Mouse (Mus musculus) embryo, embryonic 11 days (tissue): ENCODE data around the gene Runx3.
A peak's percentile ranks its signal among the peaks of the same experiment; 100 is the strongest.

Experiments used
- DNase-seq: peaks from one replicate; pipeline ENCODE4 v3.0.0-alpha.2; 2015

Gene Runx3

DNA sequence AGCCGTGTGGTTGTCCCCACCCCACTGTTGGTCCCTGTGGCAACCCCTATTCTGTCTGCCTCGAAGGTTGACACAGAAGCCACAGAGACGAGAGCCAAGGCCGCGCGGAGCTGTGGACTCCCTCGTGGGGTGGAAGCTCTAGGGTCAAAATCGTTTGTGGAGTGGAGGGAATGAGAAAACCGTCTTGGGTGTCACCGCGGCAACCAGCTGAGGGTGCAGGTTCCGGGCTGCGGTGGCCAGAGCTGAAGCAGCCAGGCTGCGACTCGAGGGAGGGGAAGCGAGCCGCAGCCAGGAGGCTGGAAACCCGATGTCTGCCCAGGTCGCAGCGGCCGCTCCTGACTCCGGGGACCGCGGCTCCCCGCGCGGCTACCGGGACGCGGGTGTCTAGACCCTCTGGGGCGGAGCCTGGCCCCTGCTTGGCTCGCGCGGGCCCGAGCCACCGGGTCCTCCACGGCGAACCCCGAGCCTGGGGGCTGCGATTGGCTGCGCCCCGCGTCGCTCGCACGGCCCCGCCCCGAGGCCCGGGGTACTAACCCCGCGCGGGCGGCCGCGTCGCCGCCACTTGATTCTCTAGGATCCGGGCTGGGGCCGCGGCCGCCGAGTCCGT, 31.6 kb downstream of the Runx3 start:
- peak; percentile 58 for DNase-seq

- DNase-seq, result no peak
Measured at GRCm38 (mm10) chr4:135152834-135153259, 32.4 kb downstream of the Runx3 start.

- DNase-seq, result no peak
Measured at GRCm38 (mm10) chr4:135153260-135154088, 33.0 kb downstream of the Runx3 start.

- DNase-seq, result no peak
Measured at GRCm38 (mm10) chr4:135154089-135154949, 33.9 kb downstream of the Runx3 start.

GRCm38 (mm10) chr4:135155106-135155800, 34.8 kb downstream of the Runx3 start:
- DNase-seq, result no peak

DNA sequence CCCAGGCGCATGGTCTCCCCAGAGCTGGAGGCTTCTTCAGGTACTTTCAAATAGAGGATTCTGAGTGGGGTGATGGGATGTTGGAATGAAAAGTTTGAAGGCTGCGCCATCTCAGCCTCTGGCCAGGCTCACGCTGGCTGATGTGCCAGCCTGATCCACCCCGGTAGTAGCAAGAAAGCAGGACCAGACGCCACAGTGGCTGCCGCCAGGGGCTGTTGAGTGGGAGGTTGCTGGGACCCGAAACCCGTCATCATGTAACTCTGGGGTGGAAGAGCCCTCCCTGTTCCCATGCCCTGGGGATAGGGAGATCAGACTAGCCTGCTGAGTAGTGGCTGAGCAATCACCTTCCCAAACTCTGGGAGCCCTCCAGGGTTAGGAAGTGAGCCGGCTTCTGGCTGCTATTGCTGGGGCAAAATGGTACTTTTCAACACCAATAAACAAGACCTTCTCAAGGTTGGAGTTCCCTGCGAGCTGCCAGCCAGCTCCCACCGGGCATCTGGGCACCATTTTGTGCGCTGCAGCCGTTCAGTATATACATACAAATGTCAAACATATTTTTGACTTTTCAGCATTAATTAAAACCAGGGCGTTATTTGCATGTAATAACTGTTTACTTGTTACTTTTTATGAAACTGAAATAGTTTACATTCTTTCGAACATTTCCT, 35.5 kb downstream of the Runx3 start:
- no peak for DNase-seq

- DNase-seq, result no peak
Measured at GRCm38 (mm10) chr4:135156531-135156930, 36.1 kb downstream of the Runx3 start.

- DNase-seq, result no peak
Measured at GRCm38 (mm10) chr4:135157329-135157728, 36.9 kb downstream of the Runx3 start.

- DNase-seq, result no peak
Measured at GRCm38 (mm10) chr4:135158724-135159409, 38.4 kb downstream of the Runx3 start.

- DNase-seq, result no peak
Measured at GRCm38 (mm10) chr4:135159663-135160062, 39.2 kb downstream of the Runx3 start.

DNA sequence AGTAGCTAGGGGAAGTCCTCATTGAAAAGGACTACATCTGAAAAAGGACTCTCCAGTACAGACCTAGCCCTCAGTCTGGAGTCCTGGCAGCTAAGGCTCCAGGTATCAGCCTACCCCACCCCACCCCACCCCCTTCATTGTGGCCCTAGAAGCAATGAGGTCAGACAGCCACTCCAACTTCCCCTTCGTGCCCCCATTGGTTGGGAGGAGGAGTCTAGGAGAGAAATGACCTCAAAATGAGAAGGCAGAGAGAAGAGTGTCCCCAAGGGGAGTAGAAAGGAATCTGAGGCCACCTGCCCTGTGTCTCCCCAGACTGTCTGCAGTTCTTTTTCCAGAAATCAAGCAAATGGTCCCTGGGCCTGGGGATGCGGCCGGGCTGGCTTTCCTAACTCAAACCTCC, 39.7 kb downstream of the Runx3 start:
- no peak for DNase-seq

- no peak for DNase-seq
Measured at GRCm38 (mm10) chr4:135161441-135161840, 41.0 kb downstream of the Runx3 start.

DNA sequence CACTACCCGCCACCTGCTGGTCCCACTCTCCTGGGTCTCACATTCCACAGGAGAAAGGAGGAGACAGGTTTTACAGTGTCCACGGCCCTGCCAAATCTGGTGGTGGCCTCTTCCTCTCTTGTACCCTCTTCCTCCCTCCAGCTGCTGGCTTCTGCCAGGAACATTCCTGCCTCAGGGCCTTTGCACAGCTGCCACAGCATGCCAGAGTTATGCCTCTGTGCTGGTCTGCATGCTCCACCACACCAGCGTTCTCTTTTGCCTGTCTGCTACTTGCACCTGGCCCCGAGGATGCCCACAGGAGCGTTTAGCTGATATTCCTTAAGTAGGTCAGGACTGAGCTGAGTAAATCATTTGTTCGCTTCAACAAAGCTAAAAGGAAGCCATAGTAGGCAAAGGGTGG, 45.3 kb downstream of the Runx3 start:
- no peak for DNase-seq

DNA sequence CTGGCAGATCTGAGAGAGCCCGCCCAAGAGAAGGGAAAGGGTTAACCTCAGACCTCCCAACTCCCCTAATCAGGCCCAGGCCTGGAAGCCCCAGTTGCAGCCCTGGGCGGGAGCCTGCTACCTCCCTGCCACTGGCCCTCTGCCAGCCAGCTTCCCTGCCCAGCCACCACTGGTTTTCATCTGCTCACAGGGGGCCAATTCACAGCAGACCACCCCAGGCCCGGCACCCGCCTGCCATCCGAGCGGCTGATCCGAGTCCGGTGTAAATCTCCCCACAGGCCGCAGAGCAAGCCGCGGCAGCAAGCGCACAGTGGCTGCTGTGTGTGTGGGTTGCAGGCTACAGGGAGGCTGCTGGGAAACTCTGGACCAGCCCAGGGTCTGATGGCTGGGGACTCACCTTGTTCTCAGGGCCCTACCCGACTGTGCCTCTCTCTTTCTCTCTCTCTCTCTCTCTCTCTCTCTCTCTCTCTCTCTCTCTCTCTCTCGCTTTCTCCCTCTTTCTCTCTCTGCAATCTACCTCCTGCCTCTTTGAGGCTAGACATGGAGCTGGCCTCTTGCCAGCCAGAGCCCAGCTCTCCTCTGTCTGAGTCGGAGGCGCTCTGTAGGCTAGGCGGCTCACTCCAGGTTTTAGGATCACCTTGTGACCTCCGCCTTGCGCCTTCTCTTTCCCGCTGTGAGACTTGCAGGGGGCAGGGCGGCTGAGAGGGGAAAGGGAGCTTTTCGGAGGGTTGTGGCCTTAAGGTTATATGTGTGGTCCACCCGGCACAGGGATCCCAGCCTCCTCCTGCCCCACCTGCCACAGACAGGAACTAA, 46.2 kb downstream of the Runx3 start:
- DNase-seq, result peak; percentile 72

- no peak for DNase-seq
Measured at GRCm38 (mm10) chr4:135167816-135168527, 47.5 kb downstream of the Runx3 start.

DNA sequence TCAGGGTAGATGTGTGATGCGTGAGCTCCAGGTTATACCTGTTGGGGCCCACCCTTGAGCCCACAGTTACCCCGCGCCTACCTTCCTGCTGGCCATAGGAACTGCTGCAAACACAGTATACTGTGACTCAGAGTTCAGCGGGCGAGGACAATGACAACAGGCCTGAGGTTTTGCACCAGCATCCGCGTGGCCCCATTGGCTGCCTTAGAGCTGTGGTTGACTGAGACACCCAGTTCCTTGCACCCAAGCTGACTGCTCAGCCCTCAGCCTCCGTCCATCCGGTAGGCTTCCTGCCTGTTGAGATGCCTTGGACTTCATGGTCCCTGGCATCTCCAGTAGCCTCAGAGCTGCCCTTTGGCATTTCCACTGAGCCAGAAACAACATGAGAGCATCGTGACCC, 48.6 kb downstream of the Runx3 start:
- no peak for DNase-seq

DNA sequence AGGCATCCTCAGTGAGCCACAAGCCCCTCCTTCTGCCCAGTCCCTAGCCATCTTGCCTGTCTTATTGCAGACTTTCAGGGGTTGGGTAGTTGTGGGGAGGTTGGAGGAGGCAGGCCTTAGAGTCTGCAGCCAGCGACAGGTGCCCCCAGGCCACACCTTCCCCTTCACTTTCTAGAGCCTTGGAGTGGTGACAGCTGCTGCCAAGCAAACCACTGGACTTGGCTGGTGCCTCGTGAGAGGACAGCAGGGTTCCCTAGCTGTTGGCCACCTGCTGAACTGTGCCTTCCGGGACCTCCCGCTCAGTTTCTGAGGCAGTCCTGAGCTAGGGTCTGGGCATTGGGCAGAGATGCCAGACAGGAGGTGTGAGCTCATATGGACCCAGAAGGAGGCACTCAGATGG, 49.0 kb downstream of the Runx3 start:
- DNase-seq, result no peak

- no peak for DNase-seq
Measured at GRCm38 (mm10) chr4:135171304-135171875, 50.9 kb downstream of the Runx3 start.

GRCm38 (mm10) chr4:135175406-135176120, 55.1 kb downstream of the Runx3 start:
- peak; percentile 67 for DNase-seq
